Mouse (Mus musculus): ENCODE results near the gene Ccer2. TPM values are rescaled to one million over a fixed set of nuclear protein-coding genes. Genes with fewer than 3 reads are reported as not detected.

Ccer2 gene
- polyA plus RNA-seq, 1 experiment from 2014 or later: 1.9 TPM

DNA sequence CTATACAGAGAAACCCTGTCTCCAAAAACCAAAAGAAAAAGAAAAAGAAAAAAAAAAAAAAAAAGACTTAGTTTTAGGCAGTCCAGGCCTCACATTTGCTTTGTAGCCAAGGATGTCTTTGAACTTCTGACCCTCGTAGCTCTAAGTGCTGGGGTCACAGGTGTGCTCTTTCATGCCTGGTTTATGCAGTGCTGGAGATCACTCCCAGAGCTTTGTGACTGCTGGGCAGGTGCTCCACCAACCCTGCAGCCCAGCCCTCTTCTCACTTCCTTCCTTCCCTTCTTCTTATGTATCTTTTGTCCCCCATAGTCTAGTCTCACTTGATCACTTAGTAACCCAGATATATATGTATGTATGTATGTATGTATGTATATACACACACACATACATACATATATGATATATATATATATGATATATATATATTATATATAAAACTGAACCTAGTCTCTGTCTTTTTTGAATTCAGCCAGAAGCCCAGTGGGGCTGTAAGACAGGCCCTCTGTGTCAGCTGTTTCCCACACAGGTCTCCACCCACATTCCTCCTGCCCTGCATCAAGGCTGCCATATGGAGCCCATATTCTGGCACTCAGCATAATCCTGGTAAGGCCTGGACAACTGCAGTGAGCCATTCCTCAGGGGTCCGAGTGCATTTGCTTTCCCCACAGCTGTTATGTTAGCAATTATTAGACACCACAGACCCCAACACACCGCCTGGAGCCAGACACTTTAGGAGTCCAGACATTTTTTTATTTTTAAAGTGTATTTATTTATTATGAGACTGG lies 35.0 kb upstream of the Ccer2 start:
- ATAC-seq (ENCODE audit: insufficient read depth, low FRiP score, low TSS enrichment) (no peak), DNase-seq (ENCODE audit: low spot score) (no peak)
- Histone ChIP-seq H3K4me3 (ENCODE audit: low read depth, low read length) (no peak overlapping the region), H3K4me2 (ENCODE audit: low read depth) (no peak overlapping the region), H3K36me3 (ENCODE audit: control insufficient read depth, insufficient read depth, low read length) (no peaks in the 10 kb centered on the region), H3K27me3 (ENCODE audit: control insufficient read depth, insufficient read depth, low read length) (no peaks in the 10 kb centered on the region), H3K4me1 (ENCODE audit: control insufficient read depth, insufficient read depth, low read length) (0 out of 2 replicates have a peak, but pooled peaks cover 3% of the 10 kb centered on the region), H3K9ac (ENCODE audit: low read length) (no peak overlapping the region), H3K27ac (ENCODE audit: low read depth, low read length) (no peak overlapping the region), H3K9me3 (ENCODE audit: control insufficient read depth, low read length) (no peaks in the 10 kb centered on the region)
- WGBS: 67% methylated on average over 3 of the region's 3 CpGs

DNA sequence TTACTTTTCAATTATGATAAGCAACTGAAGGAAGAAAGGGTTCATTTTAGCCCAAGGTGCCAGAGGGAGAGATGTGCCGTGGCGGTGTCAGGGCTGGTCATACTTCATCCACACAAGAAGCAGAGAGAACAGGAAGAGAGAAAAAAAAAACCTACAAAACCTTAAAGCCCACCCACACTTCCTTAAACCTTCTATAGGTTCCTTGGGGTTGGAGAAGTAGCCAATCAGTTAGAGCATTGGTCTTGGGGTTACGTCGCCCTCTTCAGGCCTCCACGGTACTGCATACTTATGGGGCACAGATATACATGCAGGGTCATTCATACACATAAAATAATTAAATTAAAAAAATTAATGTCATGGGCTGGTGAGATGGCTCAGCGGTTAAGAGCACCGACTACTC lies 33.9 kb upstream of the Ccer2 start:
- Histone ChIP-seq H3K4me1 (ENCODE audit: control insufficient read depth, insufficient read depth, low read length) (no peaks in the 10 kb centered on the region), H3K27ac (ENCODE audit: low read depth, low read length) (no peak overlapping the region)
- no peak for DNase-seq (ENCODE audit: low spot score)

DNA sequence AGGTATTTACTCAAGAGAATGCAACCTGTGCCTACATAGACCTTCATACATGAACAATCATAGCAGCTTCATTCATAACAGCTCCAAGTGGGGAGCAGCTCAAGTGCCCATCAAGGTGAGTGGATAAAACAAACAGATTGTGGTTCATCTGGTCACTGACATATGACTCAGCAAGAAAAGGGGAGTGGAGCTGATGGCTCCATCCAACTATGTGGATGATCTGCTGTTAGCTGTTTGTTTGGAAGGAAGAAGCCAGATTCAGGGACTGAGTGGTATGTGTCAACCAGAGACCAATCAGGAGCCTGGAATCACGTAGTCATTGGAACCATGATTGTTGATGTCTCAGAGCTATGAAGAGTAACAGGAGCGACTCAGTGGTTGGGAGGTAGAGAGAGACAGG lies 31.4 kb upstream of the Ccer2 start:
- 86% methylated on average over 2 of the region's 2 CpGs for WGBS
- no peak for ATAC-seq (ENCODE audit: insufficient read depth, low FRiP score, low TSS enrichment)

More for the DNA sequence above, 33.9 kb upstream of the Ccer2 start:
- Histone ChIP-seq H3K36me3 (ENCODE audit: control insufficient read depth, insufficient read depth, low read length) (no peaks in the 10 kb centered on the region), H3K4me2 (ENCODE audit: low read depth) (no peak overlapping the region), H3K9me3 (ENCODE audit: control insufficient read depth, low read length) (no peaks in the 10 kb centered on the region), H3K9ac (ENCODE audit: low read length) (no peak overlapping the region), H3K27me3 (ENCODE audit: control insufficient read depth, insufficient read depth, low read length) (no peaks in the 10 kb centered on the region), H3K4me3 (ENCODE audit: low read depth, low read length) (no peak overlapping the region)
- ATAC-seq (ENCODE audit: insufficient read depth, low FRiP score, low TSS enrichment): no peak
- WGBS: 93% methylated on average over 7 of the region's 7 CpGs

DNA sequence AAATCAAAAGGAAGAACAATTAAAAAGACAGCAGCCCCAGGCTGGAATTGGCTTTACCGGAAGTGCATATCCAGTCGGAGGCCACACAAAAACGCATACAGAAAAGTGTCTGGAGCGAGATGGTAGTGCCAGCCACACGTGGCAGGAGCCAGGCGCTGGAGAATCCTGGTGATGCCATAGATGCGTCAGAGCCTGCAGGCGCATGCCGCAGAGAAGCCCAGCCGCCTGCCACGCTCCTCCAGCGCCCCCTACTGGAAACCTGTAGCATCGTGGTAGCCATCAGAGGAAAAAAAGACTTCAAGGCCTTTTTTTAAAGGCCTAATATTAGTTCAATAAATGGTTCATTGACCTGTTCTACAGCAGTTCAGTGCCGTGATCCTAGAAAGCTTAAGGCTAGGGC lies 29.4 kb upstream of the Ccer2 start:
- no peaks in the 10 kb centered on the region for H3K36me3 ChIP-seq (ENCODE audit: control insufficient read depth, insufficient read depth, low read length)
- H3K4me3 ChIP-seq (ENCODE audit: low read depth, low read length): no peak overlapping the region
- H3K9me3 ChIP-seq (ENCODE audit: control insufficient read depth, low read length): no peaks in the 10 kb centered on the region
- WGBS: 7% methylated on average over 14 of the region's 14 CpGs
- ATAC-seq (ENCODE audit: insufficient read depth, low FRiP score, low TSS enrichment) (no peak), DNase-seq (ENCODE audit: low spot score) (peak; percentile 79)
- no peaks in the 10 kb centered on the region for H3K4me1 ChIP-seq (ENCODE audit: control insufficient read depth, insufficient read depth, low read length)
- no peak overlapping the region for H3K27ac ChIP-seq (ENCODE audit: low read depth, low read length)
- H3K9ac ChIP-seq (ENCODE audit: low read length): no peak overlapping the region
- no peak overlapping the region; the same call in 1 of the 2 replicates for H3K4me2 ChIP-seq (ENCODE audit: low read depth)
- H3K27me3 ChIP-seq (ENCODE audit: control insufficient read depth, insufficient read depth, low read length): no peaks in the 10 kb centered on the region

More for the DNA sequence above, 31.4 kb upstream of the Ccer2 start:
- Histone ChIP-seq H3K27me3 (ENCODE audit: control insufficient read depth, insufficient read depth, low read length) (no peaks in the 10 kb centered on the region), H3K36me3 (ENCODE audit: control insufficient read depth, insufficient read depth, low read length) (no peaks in the 10 kb centered on the region), H3K27ac (ENCODE audit: low read depth, low read length) (no peak overlapping the region), H3K9ac (ENCODE audit: low read length) (no peak overlapping the region), H3K4me3 (ENCODE audit: low read depth, low read length) (no peak overlapping the region), H3K4me1 (ENCODE audit: control insufficient read depth, insufficient read depth, low read length) (no peaks in the 10 kb centered on the region), H3K9me3 (ENCODE audit: control insufficient read depth, low read length) (no peaks in the 10 kb centered on the region), H3K4me2 (ENCODE audit: low read depth) (no peak overlapping the region)
- no peak for DNase-seq (ENCODE audit: low spot score)

DNA sequence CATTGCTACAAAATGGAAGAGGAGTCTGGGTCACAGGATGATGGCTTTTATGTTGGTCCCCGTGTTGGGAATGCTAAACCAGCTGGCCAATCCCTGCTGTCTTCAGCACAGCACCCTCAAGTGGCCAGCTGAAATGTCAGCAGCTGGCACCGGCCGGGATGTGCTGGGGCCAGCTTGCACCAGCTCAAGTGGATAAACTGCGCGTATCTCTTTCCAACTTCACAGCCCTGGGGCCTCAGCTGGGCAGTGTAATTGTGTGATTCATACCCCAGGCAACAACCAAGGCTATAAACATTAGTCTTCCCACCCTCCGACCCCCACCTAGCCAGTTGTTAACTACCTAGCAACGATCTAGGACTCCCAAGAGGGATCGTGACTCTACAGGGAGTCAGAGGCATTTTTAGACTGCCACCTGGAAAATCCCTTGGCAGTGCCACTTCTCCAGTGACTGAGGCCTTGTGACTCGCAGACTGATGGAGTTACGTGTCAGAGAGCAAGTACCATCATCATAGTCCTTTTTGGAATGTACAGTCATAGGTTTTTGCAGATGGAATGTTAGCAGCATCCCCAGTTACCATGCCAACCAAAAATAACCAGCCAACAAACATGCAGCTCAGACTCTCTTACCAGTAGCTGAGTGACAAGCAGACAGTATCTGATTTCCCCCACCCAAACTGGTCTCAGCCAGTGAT lies 28.2 kb upstream of the Ccer2 start:
- Histone ChIP-seq H3K36me3 (ENCODE audit: control insufficient read depth, insufficient read depth, low read length) (no peaks in the 10 kb centered on the region), H3K27me3 (ENCODE audit: control insufficient read depth, insufficient read depth, low read length) (peaks cover 2% of the 10 kb centered on the region; the same call in 1 of the 2 replicates), H3K9me3 (ENCODE audit: control insufficient read depth, low read length) (no peaks in the 10 kb centered on the region), H3K4me2 (ENCODE audit: low read depth) (no peak overlapping the region), H3K27ac (ENCODE audit: low read depth, low read length) (no peak overlapping the region), H3K9ac (ENCODE audit: low read length) (no peak overlapping the region; the same call in 1 of the 2 replicates), H3K4me1 (ENCODE audit: control insufficient read depth, insufficient read depth, low read length) (no peaks in the 10 kb centered on the region; the same call in 1 of the 2 replicates), H3K4me3 (ENCODE audit: low read depth, low read length) (no peak overlapping the region)
- DNase-seq (ENCODE audit: low spot score) (peak; percentile 46), ATAC-seq (ENCODE audit: insufficient read depth, low FRiP score, low TSS enrichment) (0 out of 2 replicates have a peak, but pooled peaks have one; percentile 45)
- WGBS: 53% methylated on average over 10 of the region's 10 CpGs

DNA sequence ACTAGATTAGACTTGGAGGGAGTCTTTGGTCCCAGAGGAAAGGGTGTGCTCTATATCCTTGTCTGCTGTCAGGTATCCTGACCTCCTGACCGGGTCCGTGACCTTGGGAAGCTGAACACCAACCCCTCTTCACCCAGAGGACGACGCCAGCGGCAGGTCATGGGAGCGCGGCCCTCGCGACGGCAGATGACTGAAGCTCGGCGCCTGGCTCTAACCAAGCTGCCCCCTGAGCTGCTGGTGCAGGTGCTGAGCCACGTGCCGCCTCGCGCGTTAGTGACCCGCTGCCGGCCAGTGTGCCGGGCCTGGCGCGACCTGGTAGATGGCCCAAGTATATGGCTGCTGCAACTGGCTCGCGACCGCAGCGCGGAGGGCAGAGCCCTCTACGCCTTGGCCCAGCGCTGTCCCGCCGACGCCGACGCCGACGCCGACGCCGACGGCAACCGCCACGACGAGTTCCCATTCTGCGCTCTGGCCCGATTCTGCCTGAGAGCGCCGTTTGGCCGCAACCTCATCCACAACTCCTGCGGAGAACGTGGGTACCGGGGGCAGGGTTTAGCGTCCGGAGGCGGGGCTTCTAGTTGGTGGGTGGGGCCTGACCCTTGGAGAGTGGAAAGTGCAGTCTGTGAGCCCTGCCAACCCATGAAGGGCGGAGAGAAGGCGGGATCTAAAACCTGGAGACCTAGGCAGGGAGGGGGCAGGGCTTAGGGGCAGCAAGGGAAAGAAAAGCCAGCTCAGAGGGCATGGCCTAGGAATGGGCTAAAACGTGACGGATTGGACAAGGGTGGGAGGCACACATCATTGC lies 23.4 kb upstream of the Ccer2 start:
- ATAC-seq (ENCODE audit: insufficient read depth, low FRiP score, low TSS enrichment) (peak; percentile 85), DNase-seq (ENCODE audit: low spot score) (peak; percentile 81)
- 2% methylated on average over 58 of the region's 58 CpGs for WGBS
- peak overlapping the region; percentile 44 for H3K9ac ChIP-seq (ENCODE audit: low read length)
- H3K27ac ChIP-seq (ENCODE audit: low read depth, low read length): no peak overlapping the region
- peak overlapping the region; percentile 83 for H3K4me2 ChIP-seq (ENCODE audit: low read depth)
- no peaks in the 10 kb centered on the region for H3K9me3 ChIP-seq (ENCODE audit: control insufficient read depth, low read length)
- peaks cover 2% of the 10 kb centered on the region; the same call in 1 of the 2 replicates for H3K27me3 ChIP-seq (ENCODE audit: control insufficient read depth, insufficient read depth, low read length)
- peak overlapping the region; percentile 42 for H3K4me3 ChIP-seq (ENCODE audit: low read depth, low read length)
- H3K4me1 ChIP-seq (ENCODE audit: control insufficient read depth, insufficient read depth, low read length): no peaks in the 10 kb centered on the region; the same call in 1 of the 2 replicates
- peaks cover 3% of the 10 kb centered on the region; the same call in 1 of the 2 replicates for H3K36me3 ChIP-seq (ENCODE audit: control insufficient read depth, insufficient read depth, low read length)

DNA sequence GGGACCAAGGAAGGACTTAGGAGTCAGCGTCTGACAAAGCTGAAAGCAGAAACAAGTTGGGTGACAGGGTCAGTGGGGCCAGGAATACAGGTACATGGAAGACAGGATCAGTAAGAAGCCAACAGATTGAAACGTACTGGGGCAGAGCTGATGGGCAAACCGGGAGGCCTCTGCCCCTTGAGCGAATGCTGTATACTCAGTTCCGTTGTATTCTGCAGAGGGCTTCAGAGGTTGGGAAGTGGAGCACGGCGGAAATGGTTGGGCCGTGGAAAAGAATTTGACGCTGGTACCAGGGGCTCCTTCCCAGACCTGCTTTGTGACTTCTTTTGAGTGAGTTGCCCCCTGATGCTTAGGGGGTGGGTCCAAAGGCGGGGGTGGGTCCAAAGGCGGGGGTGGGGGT lies 22.8 kb upstream of the Ccer2 start:
- Histone ChIP-seq H3K4me3 (ENCODE audit: low read depth, low read length) (peak overlapping the region; percentile 42), H3K4me2 (ENCODE audit: low read depth) (peak overlapping the region; percentile 83), H3K36me3 (ENCODE audit: control insufficient read depth, insufficient read depth, low read length) (peaks cover 4% of the 10 kb centered on the region; the same call in 1 of the 2 replicates), H3K27me3 (ENCODE audit: control insufficient read depth, insufficient read depth, low read length) (peaks cover 2% of the 10 kb centered on the region; the same call in 1 of the 2 replicates), H3K9me3 (ENCODE audit: control insufficient read depth, low read length) (no peaks in the 10 kb centered on the region), H3K4me1 (ENCODE audit: control insufficient read depth, insufficient read depth, low read length) (no peaks in the 10 kb centered on the region; the same call in 1 of the 2 replicates), H3K27ac (ENCODE audit: low read depth, low read length) (no peak overlapping the region), H3K9ac (ENCODE audit: low read length) (0 out of 2 replicates have a peak overlapping the region, but pooled peaks have one; percentile 8)
- WGBS: 4% methylated on average over 11 of the region's 11 CpGs
- ATAC-seq (ENCODE audit: insufficient read depth, low FRiP score, low TSS enrichment) (no peak), DNase-seq (ENCODE audit: low spot score) (no peak)

DNA sequence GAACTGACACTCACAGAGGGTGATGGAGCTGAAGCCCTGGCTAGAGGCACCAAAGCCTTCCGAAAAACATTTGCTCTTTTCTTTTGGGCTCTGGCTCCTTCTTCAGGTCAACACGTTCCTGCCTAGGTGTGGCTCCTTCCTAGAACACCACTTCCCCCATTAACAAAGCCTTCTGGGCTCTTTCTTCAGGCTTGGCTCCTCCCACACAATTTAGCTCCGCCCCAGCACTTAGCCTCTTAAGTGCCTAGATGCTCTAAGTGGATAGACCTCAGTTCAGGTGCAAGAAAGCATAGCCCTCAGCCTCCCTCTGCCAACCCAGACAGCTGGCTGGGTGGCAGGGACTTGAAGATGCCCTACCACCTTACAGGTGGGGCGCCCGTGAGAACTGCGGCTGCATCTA lies 20.3 kb upstream of the Ccer2 start:
- no peaks in the 10 kb centered on the region; the same call in 1 of the 2 replicates for H3K4me1 ChIP-seq (ENCODE audit: control insufficient read depth, insufficient read depth, low read length)
- no peak for ATAC-seq (ENCODE audit: insufficient read depth, low FRiP score, low TSS enrichment)
- 82% methylated on average over 6 of the region's 6 CpGs for WGBS
- peaks cover 2% of the 10 kb centered on the region; the same call in 1 of the 2 replicates for H3K27me3 ChIP-seq (ENCODE audit: control insufficient read depth, insufficient read depth, low read length)
- H3K36me3 ChIP-seq (ENCODE audit: control insufficient read depth, insufficient read depth, low read length): peaks cover 5% of the 10 kb centered on the region; the same call in 1 of the 2 replicates
- H3K4me3 ChIP-seq (ENCODE audit: low read depth, low read length): no peak overlapping the region
- no peaks in the 10 kb centered on the region for H3K9me3 ChIP-seq (ENCODE audit: control insufficient read depth, low read length)
- no peak overlapping the region for H3K27ac ChIP-seq (ENCODE audit: low read depth, low read length)
- no peak overlapping the region for H3K9ac ChIP-seq (ENCODE audit: low read length)
- DNase-seq (ENCODE audit: low spot score): no peak
- H3K4me2 ChIP-seq (ENCODE audit: low read depth): no peak overlapping the region
